Mouse (Mus musculus) spleen, postnatal 14 days (tissue): ENCODE results near the gene Zfp78.

ENCODE experiments used
- DNase-seq, 2 experiments: peaks; one replicate each; pipeline ENCODE4 v3.0.0; 2021 to 2022; ENCODE audit warnings: low spot score in 2 of 2

The Zfp78 gene

GRCm38 (mm10) chr7:6388971-6389370, 25.9 kb downstream of the Zfp78 start:
- DNase-seq = no peak

- no peak for DNase-seq
Observed at GRCm38 (mm10) chr7:6389449-6389848, 26.4 kb downstream of the Zfp78 start.

- DNase-seq = peak in 1 of 2 experiments; percentile 12
Observed at GRCm38 (mm10) chr7:6397996-6398975, 35.2 kb downstream of the Zfp78 start, which contains the start of gene Smim17. Gene Smim17, plus strand, starts transcription at chr7:6398715.

- peak; percentile 39 to 63 for DNase-seq
Observed at GRCm38 (mm10) chr7:6410043-6410442, 47.0 kb downstream of the Zfp78 start, which contains the start of gene Gm20715. Gene Gm20715, plus strand, starts transcription at chr7:6410277.

- no peak for DNase-seq
Observed at GRCm38 (mm10) chr7:6414626-6415441, 51.8 kb downstream of the Zfp78 start.

- DNase-seq = no peak
Observed at GRCm38 (mm10) chr7:6415442-6415787, 52.3 kb downstream of the Zfp78 start.

- DNase-seq = no peak
Observed at GRCm38 (mm10) chr7:6419894-6420293, 56.8 kb downstream of the Zfp78 start.

GRCm38 (mm10) chr7:6429381-6429780, 66.3 kb downstream of the Zfp78 start:
- DNase-seq = no peak

- DNase-seq = peak in 1 of 2 experiments; percentile 4
Observed at GRCm38 (mm10) chr7:6430342-6430741, 67.3 kb downstream of the Zfp78 start.
